8 mouse cellular contexts compared by ENCODE assay signal in genomic region chr19:7340371-7340779, GRCm38 (mm10). TPM values are rescaled to one million over a fixed set of nuclear protein-coding genes. Genes with fewer than 3 reads are reported as not detected.
DNase-seq lines count a peak whose midpoint lies in the region; ATAC-seq and TF ChIP-seq lines count a peak whose summit lies in the region.

No protein-coding gene starts in this region.

- peak overlapping the region; percentile 93 for H3K27ac ChIP-seq in embryonic facial prominence, embryonic 10.5 days (replicated peaks)
- peak overlapping the region in 1 of 2 experiments; percentile 88; a peak in 3 of 4 replicates for H3K27ac ChIP-seq in heart, embryonic 14.5 days (replicated peaks in 1 of 2; ENCODE audit: control insufficient read depth in 1 of 2, insufficient read depth in 1 of 2, low read depth in 2 of 2, low read length in 2 of 2)
- peak overlapping the region; percentile 84; the same call in 1 of the 2 replicates for H3K27ac ChIP-seq in lung, embryonic 16.5 days (ENCODE audit: low read length)

- peak overlapping the region; percentile 95 for H3K4me2 ChIP-seq in heart, embryonic 14.5 days (ENCODE audit: low read length)
- H3K4me2 ChIP-seq in lung, embryonic 16.5 days (ENCODE audit: low read depth, low read length) = peak overlapping the region; percentile 90

- H3K4me1 ChIP-seq in E14TG2a.4 (replicated peaks; ENCODE audit: low read depth, low read length) = peaks cover 66% of the 10 kb centered on the region
- H3K4me1 ChIP-seq in embryonic facial prominence, embryonic 10.5 days = peaks cover 43% of the 10 kb centered on the region
- H3K4me1 ChIP-seq in heart, embryonic 14.5 days (ENCODE audit: control insufficient read depth in 2 of 2, insufficient read depth in 2 of 2, low read length in 2 of 2) = peaks cover 30 to 47% of the 10 kb centered on the region in 2 experiments
- H3K4me1 ChIP-seq in lung, embryonic 16.5 days (replicated peaks; ENCODE audit: control insufficient read depth, insufficient read depth, low read length) = peaks cover 39% of the 10 kb centered on the region

- 3% methylated on average over 15 of the region's 15 CpGs for WGBS in embryonic facial prominence, embryonic 10.5 days
- WGBS in heart, embryonic 14.5 days = 2% methylated on average over 15 of the region's 15 CpGs
- WGBS in lung, embryonic 16.5 days = 2% methylated on average over 15 of the region's 15 CpGs

- no peaks in the 10 kb centered on the region for H3K27me3 ChIP-seq in E14TG2a.4 (ENCODE audit: insufficient read depth, low read length)
- H3K27me3 ChIP-seq in embryonic facial prominence, embryonic 10.5 days (replicated peaks; ENCODE audit: low read depth, poor library complexity, severe bottlenecking) = no peaks in the 10 kb centered on the region
- H3K27me3 ChIP-seq in heart, embryonic 14.5 days (ENCODE audit: control insufficient read depth, insufficient read depth, low read length) = no peaks in the 10 kb centered on the region
- no peaks in the 10 kb centered on the region for H3K27me3 ChIP-seq in lung, embryonic 16.5 days (ENCODE audit: control insufficient read depth, insufficient read depth, low read depth, low read length)

- TF ChIP-seq CTCF in E14TG2a.4 (conservative IDR thresholded peaks at IDR 0.05; ENCODE audit: low read length) = no peak

- peak overlapping the region; percentile 98 for H3K4me3 ChIP-seq in E14TG2a.4 (replicated peaks; ENCODE audit: low read length)
- H3K4me3 ChIP-seq in embryonic facial prominence, embryonic 10.5 days = peak overlapping the region; percentile 88
- peak overlapping the region; percentile 93 to 96 for H3K4me3 ChIP-seq in heart, embryonic 14.5 days (ENCODE audit: control insufficient read depth in 1 of 2, insufficient read depth in 1 of 2, low read depth in 1 of 2, low read length in 2 of 2)
- H3K4me3 ChIP-seq in lung, embryonic 16.5 days (ENCODE audit: low read length) = peak overlapping the region; percentile 92

- H3K9ac ChIP-seq in heart, embryonic 14.5 days (ENCODE audit: low read length) = peak overlapping the region; percentile 97
- H3K9ac ChIP-seq in lung, embryonic 16.5 days (ENCODE audit: low read length) = peak overlapping the region; percentile 96

- peak; percentile 43 to 76 for DNase-seq in adrenal gland, adult (ENCODE audit: inconsistent age in 2 of 2, low spot score in 1 of 2)
- DNase-seq in adrenal gland, adult 8-10 months = no peak
- DNase-seq in embryonic facial prominence, embryonic 10.5 days (ENCODE audit: low spot score) = peak; percentile 23
- DNase-seq in layer of hippocampus, adult 9-11 months = peak; percentile 33
- peak; percentile 25 to 58 for DNase-seq in right cerebral cortex, postnatal 36 days (ENCODE audit: low spot score in 2 of 2)

- ATAC-seq in heart, embryonic 14.5 days (ENCODE audit: insufficient number of reproducible peaks, insufficient read depth, low FRiP score, low read depth) = no peak
- no peak for ATAC-seq in lung, embryonic 16.5 days (ENCODE audit: low read depth)

- H3K36me3 ChIP-seq in E14TG2a.4 (ENCODE audit: insufficient read depth, low read length) = peaks cover 48% of the 10 kb centered on the region
- H3K36me3 ChIP-seq in embryonic facial prominence, embryonic 10.5 days (replicated peaks) = peaks cover 22% of the 10 kb centered on the region
- H3K36me3 ChIP-seq in heart, embryonic 14.5 days (ENCODE audit: control insufficient read depth, insufficient read depth, low read length) = peaks cover 4% of the 10 kb centered on the region; the same call in 1 of the 2 replicates
- H3K36me3 ChIP-seq in lung, embryonic 16.5 days (ENCODE audit: control insufficient read depth, insufficient read depth, low read length) = no peaks in the 10 kb centered on the region

- no peaks in the 10 kb centered on the region for H3K9me3 ChIP-seq in E14TG2a.4 (ENCODE audit: low read length)
- no peaks in the 10 kb centered on the region for H3K9me3 ChIP-seq in embryonic facial prominence, embryonic 10.5 days
- H3K9me3 ChIP-seq in heart, embryonic 14.5 days (ENCODE audit: control insufficient read depth, low read length) = no peaks in the 10 kb centered on the region
- H3K9me3 ChIP-seq in lung, embryonic 16.5 days (ENCODE audit: control insufficient read depth, low read length) = no peaks in the 10 kb centered on the region

RNA-seq across cellular contexts. Expression of gene Mark2, which starts 1.3 kb away (rescaled TPM):
- total RNA-seq in adrenal gland, adult 8-10 months (2022) = 10 to 100 TPM; 66.7 to 95.6 (median 79.8) TPM
- 48.5 and 49.1 TPM in 2 replicates for polyA plus RNA-seq in embryonic facial prominence, embryonic 10.5 days (2016; fragmentation: Nextera tagmentation; extraction: Ambion mirVana)
- 35.4 and 40.2 TPM in 2 replicates for polyA plus RNA-seq in heart, embryonic 14.5 days (2014; fragmentation: Nextera tagmentation; extraction: Ambion mirVana)
- 33.4 and 35.0 TPM in 2 replicates for polyA plus RNA-seq in lung, embryonic 16.5 days (2015; fragmentation: Nextera tagmentation; extraction: Ambion mirVana)

RNA-seq across cellular contexts. Expression of gene Spindoc, which starts 42.4 kb away (rescaled TPM):
- total RNA-seq in adrenal gland, adult 8-10 months (2022) = 10 to 100 TPM; 20.3 to 27.0 (median 25.5) TPM
- 44.5 and 51.7 TPM in 2 replicates for polyA plus RNA-seq in embryonic facial prominence, embryonic 10.5 days (2016; fragmentation: Nextera tagmentation; extraction: Ambion mirVana)
- 11.1 and 14.8 TPM in 2 replicates for polyA plus RNA-seq in heart, embryonic 14.5 days (2014; fragmentation: Nextera tagmentation; extraction: Ambion mirVana)
- 24.8 and 25.7 TPM in 2 replicates for polyA plus RNA-seq in lung, embryonic 16.5 days (2015; fragmentation: Nextera tagmentation; extraction: Ambion mirVana)
